Mouse (Mus musculus) embryonic fibroblast, embryonic 13.5 days (primary cell): ENCODE measurements around the gene Kptn.

Experiments
- CTCF ChIP-seq: IDR thresholded peaks from 2 replicates; pipeline ENCODE4 v1.5.1; 2011; ENCODE audit warnings: mild to moderate bottlenecking, control low read depth, low read length, moderate library complexity, borderline replicate concordance; ENCODE audit not compliant: insufficient read depth
- POLR2A ChIP-seq: IDR thresholded peaks from 2 replicates; pipeline ENCODE4 v1.6.1; 2011; ENCODE audit warnings: low read depth, mild to moderate bottlenecking, control low read depth, low read length, moderate library complexity

GRCm38 (mm10) chr7:16172141-16172581 is 52.5 kb downstream of the Kptn start:
- no peak for TF ChIP-seq CTCF
- no peak for TF ChIP-seq POLR2A
